Mouse (Mus musculus) retina, postnatal 7 days (tissue): ENCODE data around the gene Gm8232.
"Not testable (repeated sequence)": the region's sequence is repeated elsewhere in the genome, so short reads cannot be mapped to it uniquely, and the experiment has no call there.

Source experiments
- DNase-seq: peaks from one replicate; pipeline ENCODE4 v3.0.0-alpha.2; 2012; ENCODE audit warnings: low read depth, low spot score

Gene Gm8232

GRCm38 (mm10) chr14:44433335-44433734, at the start of gene Gm8232:
Gene Gm8232 (plus strand): TSS chr14:44433635.
- not testable (repeated sequence) for DNase-seq

GRCm38 (mm10) chr14:44384233-44384632, 49.2 kb upstream of the Gm8232 start:
- not testable (repeated sequence) for DNase-seq

- not testable (repeated sequence) for DNase-seq
Observed at GRCm38 (mm10) chr14:44410588-44410987, 22.8 kb upstream of the Gm8232 start, which contains the start of gene Gm3371. Gene Gm3371 (minus strand): TSS chr14:44410688.
